Mouse (Mus musculus) CH12.LX (cell line): ENCODE results near the gene Afg1l. TPM values are rescaled to one million over a fixed set of nuclear protein-coding genes. Genes with fewer than 3 reads are reported as not detected.

Experiments
- DNase-seq: peaks from one replicate; pipeline ENCODE4 v3.0.0-alpha.2; 2013; ENCODE audit errors: extremely low read depth
- H3K27ac ChIP-seq: 2 replicates; pipeline ENCODE4 v1.5.1; 2012; ENCODE audit warnings: low read depth, mild to moderate bottlenecking, control low read depth, moderate library complexity; ENCODE audit not compliant: insufficient read depth
- H3K27me3 ChIP-seq: replicated peaks from 2 replicates; pipeline ENCODE3; 2012; ENCODE audit warnings: inconsistent platforms
- H3K36me3 ChIP-seq, 2 experiments: replicated peaks in 1 of 2; 2 replicates each; pipeline versions ENCODE3 to v1.6.1; 2012; ENCODE audit warnings: inconsistent platforms in 1 of 2, low read length in 1 of 2, mild to moderate bottlenecking in 1 of 2, mixed read lengths in 1 of 2, moderate library complexity in 1 of 2; ENCODE audit not compliant: control insufficient read depth in 1 of 2, insufficient read depth in 1 of 2
- H3K4me1 ChIP-seq, 2 experiments: 2 replicates each; pipeline ENCODE4 v1.6.1; 2012; ENCODE audit warnings: inconsistent platforms in 1 of 2, moderate library complexity in 1 of 2; ENCODE audit not compliant: insufficient read depth in 2 of 2, control insufficient read depth in 1 of 2
- H3K4me2 ChIP-seq: 2 replicates; pipeline ENCODE4 v1.6.1; 2012; ENCODE audit warnings: low read depth, mild to moderate bottlenecking, control low read depth; ENCODE audit not compliant: poor library complexity, insufficient read depth, severe bottlenecking
- H3K4me3 ChIP-seq, 3 experiments: fragments of 150-350 bp in 1 of 3; sonication (generic) in 1 of 3; replicated peaks in 1 of 3; 2 replicates each; pipeline versions ENCODE3 to v1.5.1; 2011 to 2012; ENCODE audit warnings: low read depth in 2 of 3, low read length in 2 of 3, mild to moderate bottlenecking in 2 of 3, moderate library complexity in 2 of 3, control low read depth in 1 of 3, improper control_type of control experiment in 1 of 3, inconsistent platforms in 1 of 3, mixed read lengths in 1 of 3; ENCODE audit not compliant: poor library complexity in 1 of 3
- H3K79me2 ChIP-seq: replicated peaks from 2 replicates; pipeline ENCODE4 v1.6.1; 2012; ENCODE audit warnings: mild to moderate bottlenecking, moderate library complexity; ENCODE audit not compliant: control insufficient read depth, poor library complexity, insufficient read depth, severe bottlenecking; ENCODE audit errors: extremely low read depth
- H3K9ac ChIP-seq: 2 replicates; pipeline ENCODE4 v1.6.1; 2012; ENCODE audit warnings: low read depth, mild to moderate bottlenecking, control low read depth, moderate library complexity; ENCODE audit not compliant: insufficient read depth
- H3K9me3 ChIP-seq: replicated peaks from 2 replicates; pipeline ENCODE3; 2012; ENCODE audit warnings: low read length, inconsistent platforms, mixed read lengths
- BHLHE40 ChIP-seq: IDR thresholded peaks from 2 replicates; pipeline ENCODE4 v1.6.1; 2011; ENCODE audit warnings: mild to moderate bottlenecking, low read depth, low read length, improper control_type of control experiment
- CHD1 ChIP-seq: IDR thresholded peaks from 2 replicates; pipeline ENCODE4 v1.6.1; 2012; ENCODE audit warnings: low read depth, low read length, improper control_type of control experiment, inconsistent platforms
- CHD2 ChIP-seq: IDR thresholded peaks from 2 replicates; pipeline ENCODE4 v1.6.1; 2011; ENCODE audit warnings: low read length, improper control_type of control experiment
- ELF1 ChIP-seq: IDR thresholded peaks from 2 replicates; pipeline ENCODE4 v1.6.1; 2014; ENCODE audit warnings: low read depth, mild to moderate bottlenecking, inconsistent platforms, low read length, improper control_type of control experiment
- IRF4 ChIP-seq: IDR thresholded peaks from 2 replicates; pipeline ENCODE4 v1.6.1; 2014; ENCODE audit warnings: low read depth, mild to moderate bottlenecking, inconsistent platforms, low read length, improper control_type of control experiment
- JUN ChIP-seq: IDR thresholded peaks from 2 replicates; pipeline ENCODE4 v1.6.1; 2011; ENCODE audit warnings: low read depth, mild to moderate bottlenecking, low read length, improper control_type of control experiment, moderate library complexity; ENCODE audit not compliant: insufficient read depth
- KAT2A ChIP-seq: IDR thresholded peaks from 2 replicates; pipeline ENCODE4 v1.6.1; 2012; ENCODE audit warnings: low read length, improper control_type of control experiment, inconsistent platforms; ENCODE audit not compliant: insufficient replicate concordance
- MAFK ChIP-seq: IDR thresholded peaks from 2 replicates; pipeline ENCODE4 v1.6.1; 2011; ENCODE audit warnings: low read length, improper control_type of control experiment; ENCODE audit not compliant: insufficient replicate concordance
- MAX ChIP-seq: IDR thresholded peaks from 2 replicates; pipeline ENCODE4 v1.6.1; 2011; ENCODE audit warnings: low read length, improper control_type of control experiment
- MAZ ChIP-seq: IDR thresholded peaks from 2 replicates; pipeline ENCODE4 v1.6.1; 2012; ENCODE audit warnings: low read depth, mild to moderate bottlenecking, inconsistent platforms, low read length, improper control_type of control experiment, moderate library complexity
- MEF2A ChIP-seq: IDR thresholded peaks from 2 replicates; pipeline ENCODE4 v1.6.1; 2014; ENCODE audit warnings: low read depth, mild to moderate bottlenecking, inconsistent platforms, low read length, improper control_type of control experiment, borderline replicate concordance
- MXI1 ChIP-seq: IDR thresholded peaks from 2 replicates; pipeline ENCODE4 v1.6.1; 2011; ENCODE audit warnings: mild to moderate bottlenecking, low read depth, low read length, improper control_type of control experiment
- MYC ChIP-seq: IDR thresholded peaks from 2 replicates; pipeline ENCODE4 v1.6.1; 2011; ENCODE audit warnings: low read depth, mild to moderate bottlenecking, improper control_type of control experiment, low read length
- NELFE ChIP-seq: IDR thresholded peaks from 2 replicates; pipeline ENCODE4 v1.6.1; 2011; ENCODE audit warnings: low read depth, low read length, improper control_type of control experiment
- PAX5 ChIP-seq: IDR thresholded peaks from 2 replicates; pipeline ENCODE4 v1.6.1; 2012; ENCODE audit warnings: low read length, inconsistent platforms, mixed read lengths
- POLR2AphosphoS2 ChIP-seq: IDR thresholded peaks from 2 replicates; pipeline ENCODE4 v1.6.1; 2011; ENCODE audit warnings: low read depth, low read length, improper control_type of control experiment
- RAD21 ChIP-seq: IDR thresholded peaks from 2 replicates; pipeline ENCODE4 v1.6.1; 2011; ENCODE audit warnings: low read depth, mild to moderate bottlenecking, low read length, improper control_type of control experiment, moderate library complexity
- SIN3A ChIP-seq: IDR thresholded peaks from 2 replicates; pipeline ENCODE4 v1.6.1; 2012; ENCODE audit warnings: low read length, improper control_type of control experiment, inconsistent platforms
- SMC3 ChIP-seq: IDR thresholded peaks from 2 replicates; pipeline ENCODE4 v1.6.1; 2011; ENCODE audit warnings: low read depth, low read length, improper control_type of control experiment
- TCF12 ChIP-seq: IDR thresholded peaks from 2 replicates; pipeline ENCODE4 v1.6.1; 2014; ENCODE audit warnings: low read depth, mild to moderate bottlenecking, inconsistent platforms, low read length, improper control_type of control experiment
- UBTF ChIP-seq: IDR thresholded peaks from 2 replicates; pipeline ENCODE4 v1.6.1; 2012; ENCODE audit warnings: low read depth, mild to moderate bottlenecking, inconsistent platforms, low read length, improper control_type of control experiment, moderate library complexity
- ZKSCAN1 ChIP-seq: IDR thresholded peaks from 2 replicates; pipeline ENCODE4 v1.6.1; 2012; ENCODE audit warnings: low read depth, inconsistent platforms, low read length, improper control_type of control experiment, borderline replicate concordance
- ZMIZ1 ChIP-seq: IDR thresholded peaks from 2 replicates; pipeline ENCODE4 v1.6.1; 2012; ENCODE audit warnings: low read depth, mild to moderate bottlenecking, inconsistent platforms, low read length, improper control_type of control experiment
- ZNF384 ChIP-seq: IDR thresholded peaks from 2 replicates; pipeline ENCODE4 v1.6.1; 2012; ENCODE audit warnings: low read depth, low read length, improper control_type of control experiment, inconsistent platforms
- dilution Hi-C: fragments of 300-500 bp; cut with MboI; formaldehyde crosslinking; loops from 2 replicates; pipeline ENCODE4 v1.14.3; 2020; ENCODE audit warnings: low sequenced_read_pairs; ENCODE audit not compliant: extremely low pct_unique_long_range_greater_than_20kb, extremely low pct_ligation_motif_present
- in situ Hi-C: fragments of 300-500 bp; cut with MboI; formaldehyde crosslinking; loops from 3 replicates; pipeline ENCODE4 v1.14.3; 2019; ENCODE audit warnings: low sequenced_read_pairs, low pct_ligation_motif_present, low pct_unique_long_range_greater_than_20kb, mixed read lengths
- polyA plus RNA-seq: library from polyadenylated mRNA; unstranded; fragments of >175 nt; gene quantifications from 2 replicates; pipeline ENCODE4 v1.2.1, GENCODE M21; 2012; ENCODE audit warnings: low read depth; ENCODE audit not compliant: insufficient read length
- total RNA-seq, 2 experiments: library from RNA; depleted of rRNA; stranded (reverse); fragments of 300-350 nt in 1 of 2; fragments of >200 nt in 1 of 2; gene quantifications; 2 replicates each; pipeline ENCODE4 v1.2.3; 2012 to 2014

Afg1l gene
- total and polyA plus RNA-seq, 3 experiments: 3.1 to 6.9 (median 4.5) TPM

- Histone ChIP-seq H3K79me2 (no peaks in the 10 kb centered on the region), H3K4me2 (no peak overlapping the region), H3K4me1 (no peaks in the 10 kb centered on the region), H3K4me3 (no peak overlapping the region), H3K9me3 (no peaks in the 10 kb centered on the region), H3K27me3 (no peaks in the 10 kb centered on the region), H3K27ac (no peak overlapping the region)
- in situ Hi-C loops: loop anchor here (25.0 kb wide), 1 partner anchor 675 kb away; no protein-coding TSS in a partner anchor
- no peak for DNase-seq
- TF ChIP-seq SIN3A (no peak), TCF12 (no peak), ZKSCAN1 (no peak), MAX (no peak), MAFK (no peak), BHLHE40 (no peak), CHD2 (no peak), ELF1 (no peak), NELFE (no peak), ZMIZ1 (no peak), ZNF384 (no peak), CHD1 (no peak), KAT2A (no peak), MAZ (no peak), MYC (no peak), SMC3 (no peak), IRF4 (no peak), MXI1 (no peak), PAX5 (no peak)
- TF ChIP-seq, all 38 proteins: peak for 0
- dilution Hi-C loops: no loop called here
- Histone ChIP-seq H3K36me3 (peaks cover 9 to 28% of the 10 kb centered on the region in 2 experiments), H3K9ac (no peak overlapping the region)
These were observed 165.8 kb downstream of the Afg1l start for GRCm38 (mm10) chr10:42312557-42312956.

DNA sequence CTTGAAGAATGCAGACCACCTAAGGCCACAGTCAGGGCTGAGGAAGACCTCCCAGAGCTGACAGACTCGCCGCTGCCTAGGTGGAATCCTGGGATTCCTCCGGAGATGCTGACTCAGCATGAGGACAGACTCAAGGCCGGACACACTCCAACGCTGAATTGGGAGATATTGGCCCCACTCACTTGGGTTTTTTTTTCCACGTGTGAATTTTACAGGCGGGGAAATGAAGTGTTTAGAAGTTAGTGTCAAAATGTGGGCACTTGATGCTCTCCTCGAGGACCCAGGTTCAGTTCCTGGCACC lies 169.7 kb downstream of the Afg1l start:
- in situ Hi-C loops: loop anchor here (10.0 to 25.0 kb wide), 3 partner anchors 326 to 679 kb away; no protein-coding TSS in a partner anchor
- no peak overlapping the region for H3K9ac ChIP-seq
- DNase-seq: no peak
- H3K27me3 ChIP-seq: no peaks in the 10 kb centered on the region
- no peak overlapping the region for H3K4me3 ChIP-seq
- H3K27ac ChIP-seq: no peak overlapping the region
- H3K79me2 ChIP-seq: no peaks in the 10 kb centered on the region
- H3K9me3 ChIP-seq: no peaks in the 10 kb centered on the region
- TF ChIP-seq KAT2A: no peak
- TF ChIP-seq RAD21: no peak
- no peak; the same call in 1 of the 2 replicates for TF ChIP-seq MAFK
- no peak for TF ChIP-seq UBTF
- no peak for TF ChIP-seq JUN
- no peak for TF ChIP-seq MEF2A
- TF ChIP-seq POLR2AphosphoS2: no peak
- peaks cover 7 to 13% of the 10 kb centered on the region in 2 experiments for H3K36me3 ChIP-seq
- dilution Hi-C loops: no loop called here
- no peak overlapping the region for H3K4me2 ChIP-seq
- H3K4me1 ChIP-seq: no peaks in the 10 kb centered on the region
